Mouse (Mus musculus) neural tube, embryonic 14.5 days (tissue): ENCODE results near the gene Ap3m1. TPM values are rescaled to one million over a fixed set of nuclear protein-coding genes. Genes with fewer than 3 reads are reported as not detected.
"Not testable (repeated sequence)": the region's sequence is repeated elsewhere in the genome, so short reads cannot be mapped to it uniquely, and the experiment has no call there.

Experiments
- ATAC-seq: fragments of 200-750 bp; cut with Nextera tagmentation; 2 replicates; pipeline ENCODE4 v1.8.0; 2017; ENCODE audit warnings: low read depth, mild to moderate bottlenecking, moderate TSS enrichment, moderate library complexity
- H3K27ac ChIP-seq: fragments of 300-500 bp; sonication (generic); 2 replicates; pipeline ENCODE4 v1.5.1; 2014; ENCODE audit warnings: low read depth, mild to moderate bottlenecking, control low read depth, low read length, moderate library complexity, mixed read lengths
- H3K27me3 ChIP-seq: fragments of 300-500 bp; sonication (generic); 2 replicates; pipeline ENCODE4 v1.6.1; 2014; ENCODE audit warnings: low read length; ENCODE audit not compliant: control insufficient read depth, insufficient read depth
- H3K36me3 ChIP-seq: fragments of 300-500 bp; sonication (generic); 2 replicates; pipeline ENCODE4 v1.6.1; 2014; ENCODE audit warnings: low read length, mixed read lengths; ENCODE audit not compliant: control insufficient read depth, insufficient read depth
- H3K4me1 ChIP-seq: fragments of 300-500 bp; sonication (generic); 2 replicates; pipeline ENCODE4 v1.6.1; 2014; ENCODE audit warnings: low read length; ENCODE audit not compliant: control insufficient read depth, insufficient read depth
- H3K4me2 ChIP-seq: fragments of 300-500 bp; sonication (generic); 2 replicates; pipeline ENCODE4 v1.6.1; 2014; ENCODE audit warnings: mild to moderate bottlenecking, low read depth, low read length, control low read depth
- H3K4me3 ChIP-seq: fragments of 300-500 bp; sonication (generic); 2 replicates; pipeline ENCODE4 v1.5.1; 2014; ENCODE audit warnings: low read depth, low read length, control low read depth, mixed read lengths
- H3K9ac ChIP-seq: fragments of 300-500 bp; sonication (generic); replicated peaks from 2 replicates; pipeline ENCODE4 v1.6.1; 2014; ENCODE audit warnings: low read depth, mild to moderate bottlenecking, control low read depth, low read length, mixed read lengths
- H3K9me3 ChIP-seq: fragments of 300-500 bp; sonication (generic); 2 replicates; pipeline ENCODE4 v1.6.1; 2016; ENCODE audit warnings: low read length; ENCODE audit not compliant: control insufficient read depth
- WGBS: fragments of 180-500 bp; shearing (Covaris S2); extraction: QIAGEN DNeasy Blood & Tissue Kit; methylation state at CpG from one replicate; pipeline ENCODE4 v1.1.7; 2014; 5-methylcytosine and 5-hydroxymethylcytosine counted together
- polyA plus RNA-seq: library from polyadenylated mRNA; unstranded; fragments of >200 nt; fragmentation: Nextera tagmentation; extraction: Ambion mirVana; gene quantifications from 2 replicates; pipeline ENCODE4 v1.2.1, GENCODE M21; 2014

Gene Ap3m1
- polyA plus RNA-seq: 90.6 and 95.6 TPM in 2 replicates

DNA sequence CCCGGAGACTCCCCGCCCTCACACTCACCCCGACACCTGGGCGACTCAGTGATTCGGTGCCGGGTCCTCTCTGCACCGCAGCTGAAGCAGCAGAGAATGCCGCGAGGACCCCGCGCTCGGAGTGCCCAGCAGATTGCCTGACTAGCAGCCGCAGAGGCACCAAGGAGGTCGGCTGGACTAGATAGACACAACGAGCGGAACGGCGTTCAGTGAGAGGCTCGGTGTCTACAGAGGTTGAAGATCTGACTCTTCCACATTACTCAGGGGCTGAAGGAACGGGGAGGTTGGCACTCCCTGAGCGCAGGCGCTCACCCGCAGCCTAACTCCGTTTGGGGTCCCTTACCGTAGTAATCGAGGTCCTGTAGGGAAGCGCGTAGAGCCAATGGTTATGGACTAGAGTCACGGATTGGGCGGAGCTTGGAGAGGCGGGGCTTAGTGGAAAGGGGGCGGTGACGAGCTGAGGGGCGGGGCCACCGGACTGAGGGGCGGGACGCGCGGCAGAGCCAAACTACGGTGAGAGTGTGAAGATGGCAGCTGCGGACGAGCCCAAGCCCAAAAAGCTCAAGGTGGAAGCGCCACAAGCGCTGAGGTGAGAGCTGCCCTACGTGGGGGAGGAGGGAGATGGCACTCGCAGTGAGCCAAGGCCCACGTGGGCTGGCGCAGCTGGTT is at the start of gene Ap3m1, which contains the start of gene Adk:
Ap3m1 (minus strand) TSS at position 397 of the 669 bp plus-strand sequence.
Adk (plus strand) TSS at position 463 of the 669 bp plus-strand sequence.
- peak within 1 kb of the TSS; percentile 80 for H3K4me2 ChIP-seq
- peak within 1 kb of the TSS; percentile 95 for H3K27ac ChIP-seq
- no peaks in the 10 kb centered on the region for H3K4me1 ChIP-seq
- H3K9ac ChIP-seq: peak within 1 kb of the TSS; percentile 66
- no peaks in the 10 kb centered on the region for H3K36me3 ChIP-seq
- no peaks in the 10 kb centered on the region for H3K27me3 ChIP-seq
- ATAC-seq: peak; percentile 98
- under 1% methylated on average over 45 of the region's 48 CpGs for WGBS
- H3K4me3 ChIP-seq: peak within 1 kb of the TSS; percentile 72
- no peaks in the 10 kb centered on the region for H3K9me3 ChIP-seq

DNA sequence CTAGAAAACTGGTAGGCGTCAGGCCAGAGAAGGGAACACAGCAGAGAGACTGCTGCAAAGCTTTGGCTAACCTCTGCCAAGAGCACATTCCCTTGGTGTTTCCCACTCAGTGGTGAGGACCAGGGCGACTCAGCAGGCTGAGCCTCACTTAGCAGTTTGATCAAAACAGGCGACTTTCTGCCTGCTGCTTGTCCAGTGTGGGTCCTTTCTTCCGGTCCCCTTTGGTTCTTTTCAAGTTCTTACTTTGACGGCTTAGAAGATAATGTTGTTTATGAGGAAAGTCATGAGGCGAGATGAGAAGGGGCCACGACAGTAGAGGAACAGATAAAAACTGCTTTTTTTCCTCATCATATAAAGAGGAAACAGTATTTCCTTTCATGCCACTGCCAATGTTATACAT is 49.3 kb upstream of the Ap3m1 start:
- no peaks in the 10 kb centered on the region for H3K9me3 ChIP-seq
- no peak overlapping the region for H3K9ac ChIP-seq
- no peak for ATAC-seq
- H3K4me3 ChIP-seq: no peak overlapping the region
- no peak overlapping the region for H3K4me2 ChIP-seq
- no peaks in the 10 kb centered on the region for H3K27me3 ChIP-seq
- no peak overlapping the region for H3K27ac ChIP-seq
- no peaks in the 10 kb centered on the region for H3K36me3 ChIP-seq
- H3K4me1 ChIP-seq: no peaks in the 10 kb centered on the region
- WGBS: 71% methylated on average over 7 of the region's 7 CpGs

DNA sequence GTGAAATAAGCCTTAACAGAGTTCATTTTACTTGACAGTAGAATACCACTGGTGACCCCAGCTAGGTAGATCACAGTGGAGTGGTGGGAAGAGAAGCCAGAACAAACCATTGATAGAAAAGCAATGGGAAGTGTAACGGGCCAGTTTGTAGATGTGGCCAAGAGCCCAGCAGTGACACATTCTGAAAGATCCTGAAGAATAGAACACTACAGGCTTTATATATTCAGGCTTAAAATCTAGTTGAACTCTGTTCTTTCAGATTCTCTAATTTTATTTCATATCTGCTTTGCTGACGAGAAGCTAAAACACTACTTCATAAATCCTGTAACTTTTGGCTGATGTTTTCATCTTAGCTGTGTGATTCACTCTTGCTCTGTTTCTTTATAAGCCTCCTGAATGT is 48.6 kb upstream of the Ap3m1 start:
- Histone ChIP-seq H3K27me3 (no peaks in the 10 kb centered on the region), H3K4me3 (no peak overlapping the region), H3K9me3 (no peaks in the 10 kb centered on the region), H3K27ac (no peak overlapping the region), H3K36me3 (no peaks in the 10 kb centered on the region), H3K9ac (no peak overlapping the region), H3K4me2 (no peak overlapping the region), H3K4me1 (no peaks in the 10 kb centered on the region)
- ATAC-seq: no peak
- 78% methylated on average over 2 of the region's 2 CpGs for WGBS

DNA sequence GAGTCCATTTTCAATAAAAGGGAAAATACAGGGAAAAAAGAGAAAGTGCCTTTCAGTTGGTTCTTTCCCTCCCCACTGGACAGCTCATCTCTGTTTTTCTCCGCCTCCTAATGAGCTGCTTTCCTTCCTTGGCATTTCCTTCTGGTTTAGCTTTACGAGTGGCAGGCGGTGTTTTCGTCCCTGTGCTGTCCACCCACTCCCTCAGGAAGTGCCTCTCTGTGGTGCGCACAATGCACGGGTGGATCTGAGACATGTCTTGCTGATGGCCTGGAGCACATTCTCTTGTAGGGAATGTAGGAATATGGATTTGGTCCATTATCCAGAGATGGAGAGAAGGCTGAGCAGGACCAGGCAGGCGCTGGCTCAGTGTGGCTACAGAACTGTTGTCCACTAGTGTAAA is 47.1 kb upstream of the Ap3m1 start:
- 77% methylated on average over 7 of the region's 7 CpGs for WGBS
- Histone ChIP-seq H3K36me3 (no peaks in the 10 kb centered on the region), H3K27ac (no peak overlapping the region), H3K9ac (no peak overlapping the region), H3K27me3 (no peaks in the 10 kb centered on the region), H3K9me3 (no peaks in the 10 kb centered on the region), H3K4me3 (no peak overlapping the region), H3K4me2 (no peak overlapping the region), H3K4me1 (no peaks in the 10 kb centered on the region)
- ATAC-seq: no peak

DNA sequence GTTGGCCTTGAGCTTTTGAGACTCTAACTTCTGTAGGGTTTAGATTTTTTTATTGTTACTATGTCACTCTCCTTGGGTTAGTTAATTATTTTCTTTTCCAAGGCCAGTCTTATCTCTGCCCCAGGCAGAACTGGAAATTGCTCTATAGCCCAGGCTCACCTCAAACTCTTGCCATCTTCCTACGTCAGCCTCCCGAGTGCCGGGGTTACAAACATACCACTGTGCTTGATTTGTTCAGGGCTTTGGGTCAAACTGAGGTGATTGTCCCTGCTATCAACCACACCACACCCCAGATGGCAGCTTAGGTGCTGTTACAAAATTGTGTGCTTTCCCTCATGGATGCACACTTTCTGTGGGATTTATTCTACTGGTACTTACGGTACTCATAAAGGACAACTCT is 44.4 kb upstream of the Ap3m1 start:
- no peak overlapping the region for H3K9ac ChIP-seq
- H3K4me2 ChIP-seq: no peak overlapping the region
- H3K36me3 ChIP-seq: no peaks in the 10 kb centered on the region
- no peak overlapping the region for H3K4me3 ChIP-seq
- H3K27ac ChIP-seq: no peak overlapping the region
- H3K9me3 ChIP-seq: no peaks in the 10 kb centered on the region
- no peaks in the 10 kb centered on the region for H3K4me1 ChIP-seq
- WGBS: 83% methylated on average over 4 of the region's 4 CpGs
- no peaks in the 10 kb centered on the region for H3K27me3 ChIP-seq
- ATAC-seq: no peak

DNA sequence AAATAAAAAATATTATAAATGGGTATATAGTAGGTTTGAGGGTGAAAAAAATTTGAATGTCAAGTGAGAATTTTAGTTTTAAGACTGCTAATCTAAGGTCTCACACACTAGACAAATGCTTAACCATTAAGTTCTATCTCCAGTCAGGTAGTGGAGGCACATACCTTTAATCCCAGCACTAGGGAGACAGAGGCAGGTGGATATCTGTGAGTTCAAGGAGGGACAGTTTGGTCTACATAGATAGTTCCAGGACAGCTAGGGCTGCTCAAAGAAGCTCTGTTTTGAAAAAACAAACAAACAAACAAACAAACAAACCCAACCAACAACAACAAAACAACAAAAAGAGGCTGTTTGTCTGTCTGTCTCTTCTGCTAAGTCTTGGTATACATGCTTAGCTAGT is 44.0 kb upstream of the Ap3m1 start:
- ATAC-seq: no peak
- Histone ChIP-seq H3K36me3 (no peaks in the 10 kb centered on the region), H3K27me3 (no peaks in the 10 kb centered on the region), H3K9me3 (no peaks in the 10 kb centered on the region), H3K4me3 (no peak overlapping the region), H3K9ac (no peak overlapping the region), H3K27ac (no peak overlapping the region), H3K4me2 (no peak overlapping the region), H3K4me1 (no peaks in the 10 kb centered on the region)

DNA sequence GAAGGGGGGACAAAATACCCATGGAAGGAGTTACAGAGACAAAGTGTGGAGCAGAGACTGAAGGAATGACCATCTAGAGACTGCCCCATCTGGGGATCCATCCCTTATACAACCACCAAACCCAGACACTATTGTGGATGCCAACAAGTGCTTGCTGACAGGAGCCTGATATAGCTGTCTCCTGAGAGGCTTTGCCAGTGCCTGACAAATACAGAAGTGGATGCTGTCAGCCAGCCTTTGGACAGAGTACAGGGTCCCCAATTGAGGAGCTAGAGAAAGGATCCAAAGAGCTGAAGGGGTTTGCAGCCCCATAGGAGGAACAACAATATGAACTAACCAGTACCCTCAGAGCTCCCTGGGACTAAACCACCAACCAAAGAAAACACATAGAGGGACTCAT is 41.9 kb upstream of the Ap3m1 start:
- H3K27ac ChIP-seq, H3K4me1 ChIP-seq, H3K9ac ChIP-seq, H3K27me3 ChIP-seq, ATAC-seq, H3K4me3 ChIP-seq, H3K4me2 ChIP-seq, H3K36me3 ChIP-seq, H3K9me3 ChIP-seq: not testable (repeated sequence)

DNA sequence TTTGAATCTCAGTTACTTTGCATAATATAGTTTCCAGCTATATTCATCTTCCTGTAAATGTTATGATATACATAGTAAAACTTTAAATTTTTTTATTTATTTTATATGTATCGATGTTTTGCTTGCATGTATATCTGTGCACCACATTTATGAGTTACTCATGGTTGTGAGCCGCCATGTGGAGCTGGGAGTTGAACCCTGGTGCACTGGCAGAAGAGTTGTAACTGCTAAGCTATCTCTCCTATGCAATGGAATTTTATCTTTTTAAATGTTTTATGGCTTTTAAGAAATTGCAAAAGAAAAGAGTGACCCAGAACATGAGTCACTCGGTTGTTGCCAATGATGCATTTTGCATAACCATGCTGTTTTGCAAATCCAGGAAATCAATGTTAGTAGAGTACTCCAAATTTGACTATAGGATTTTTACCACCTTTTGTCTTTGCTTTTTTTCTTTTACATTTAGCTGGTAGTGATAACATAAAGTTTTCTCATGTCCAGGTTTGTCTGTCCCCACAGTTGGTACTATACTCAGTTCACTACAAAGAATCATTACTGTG is 38.7 kb upstream of the Ap3m1 start:
- no peak for ATAC-seq
- Histone ChIP-seq H3K9me3 (no peaks in the 10 kb centered on the region), H3K27ac (no peak overlapping the region), H3K27me3 (no peaks in the 10 kb centered on the region), H3K4me3 (no peak overlapping the region), H3K4me2 (no peak overlapping the region), H3K4me1 (no peaks in the 10 kb centered on the region), H3K9ac (no peak overlapping the region), H3K36me3 (no peaks in the 10 kb centered on the region)
- 96% methylated on average over 3 of the region's 3 CpGs for WGBS

DNA sequence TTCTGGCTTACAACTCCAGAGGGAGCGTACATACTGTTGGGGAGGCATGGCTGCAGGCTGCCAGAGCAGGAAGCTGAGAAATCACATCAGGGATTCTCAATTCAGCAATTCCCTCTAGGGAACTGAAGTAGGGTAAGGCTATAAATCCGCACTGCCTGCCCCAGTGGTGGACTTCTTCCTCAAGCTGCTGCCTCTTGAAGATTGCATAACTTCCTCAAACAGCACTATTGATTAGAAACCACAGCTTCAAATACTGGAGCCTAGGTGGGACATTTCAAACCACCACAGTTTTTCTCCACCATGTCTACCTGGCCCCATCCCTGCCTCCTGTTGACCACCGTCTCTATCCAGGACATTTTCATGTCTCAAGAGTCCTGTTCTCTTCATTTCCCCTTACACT is 38.1 kb upstream of the Ap3m1 start:
- H3K36me3 ChIP-seq: no peaks in the 10 kb centered on the region
- no peak overlapping the region for H3K27ac ChIP-seq
- H3K9me3 ChIP-seq: no peaks in the 10 kb centered on the region
- no peaks in the 10 kb centered on the region for H3K27me3 ChIP-seq
- H3K4me2 ChIP-seq: no peak overlapping the region
- no peak overlapping the region for H3K9ac ChIP-seq
- no peaks in the 10 kb centered on the region for H3K4me1 ChIP-seq
- 81% methylated on average over 3 of the region's 3 CpGs for WGBS
- no peak overlapping the region for H3K4me3 ChIP-seq
- ATAC-seq: no peak
